Mouse (Mus musculus) CH12.LX (cell line): ENCODE measurements at regions not wholly inside any gene's neighbourhood (a gene's known extent, or its start where the extent isn't known, plus 50 kb on each side); places are given as distances from the start of the nearest gene placed in this dataset.

ENCODE experiments used
- DNase-seq: peaks from one replicate; pipeline ENCODE4 v3.0.0-alpha.2; 2013; ENCODE audit errors: extremely low read depth
- H3K27ac ChIP-seq: 2 replicates; pipeline ENCODE4 v1.5.1; 2012; ENCODE audit warnings: low read depth, mild to moderate bottlenecking, control low read depth, moderate library complexity; ENCODE audit not compliant: insufficient read depth
- H3K27me3 ChIP-seq: replicated peaks from 2 replicates; pipeline ENCODE3; 2012; ENCODE audit warnings: inconsistent platforms
- H3K36me3 ChIP-seq, 2 experiments: replicated peaks in 1 of 2; 2 replicates each; pipeline versions ENCODE3 to v1.6.1; 2012; ENCODE audit warnings: inconsistent platforms in 1 of 2, low read length in 1 of 2, mild to moderate bottlenecking in 1 of 2, mixed read lengths in 1 of 2, moderate library complexity in 1 of 2; ENCODE audit not compliant: control insufficient read depth in 1 of 2, insufficient read depth in 1 of 2
- H3K4me1 ChIP-seq, 2 experiments: 2 replicates each; pipeline ENCODE4 v1.6.1; 2012; ENCODE audit warnings: inconsistent platforms in 1 of 2, moderate library complexity in 1 of 2; ENCODE audit not compliant: insufficient read depth in 2 of 2, control insufficient read depth in 1 of 2
- H3K4me2 ChIP-seq: 2 replicates; pipeline ENCODE4 v1.6.1; 2012; ENCODE audit warnings: low read depth, mild to moderate bottlenecking, control low read depth; ENCODE audit not compliant: poor library complexity, insufficient read depth, severe bottlenecking
- H3K4me3 ChIP-seq, 3 experiments: fragments of 150-350 bp in 1 of 3; sonication (generic) in 1 of 3; replicated peaks in 1 of 3; 2 replicates each; pipeline versions ENCODE3 to v1.5.1; 2011 to 2012; ENCODE audit warnings: low read depth in 2 of 3, low read length in 2 of 3, mild to moderate bottlenecking in 2 of 3, moderate library complexity in 2 of 3, control low read depth in 1 of 3, improper control_type of control experiment in 1 of 3, inconsistent platforms in 1 of 3, mixed read lengths in 1 of 3; ENCODE audit not compliant: poor library complexity in 1 of 3
- H3K79me2 ChIP-seq: replicated peaks from 2 replicates; pipeline ENCODE4 v1.6.1; 2012; ENCODE audit warnings: mild to moderate bottlenecking, moderate library complexity; ENCODE audit not compliant: control insufficient read depth, poor library complexity, insufficient read depth, severe bottlenecking; ENCODE audit errors: extremely low read depth
- H3K9ac ChIP-seq: 2 replicates; pipeline ENCODE4 v1.6.1; 2012; ENCODE audit warnings: low read depth, mild to moderate bottlenecking, control low read depth, moderate library complexity; ENCODE audit not compliant: insufficient read depth
- H3K9me3 ChIP-seq: replicated peaks from 2 replicates; pipeline ENCODE3; 2012; ENCODE audit warnings: low read length, inconsistent platforms, mixed read lengths
- BHLHE40 ChIP-seq: IDR thresholded peaks from 2 replicates; pipeline ENCODE4 v1.6.1; 2011; ENCODE audit warnings: mild to moderate bottlenecking, low read depth, low read length, improper control_type of control experiment
- CTCF ChIP-seq, 2 experiments: IDR thresholded peaks in 1 of 2; conservative IDR thresholded peaks in 1 of 2; 2 replicates each; pipeline ENCODE4 v1.5.1; 2011 to 2012; ENCODE audit warnings: low read depth in 2 of 2, low read length in 2 of 2, improper control_type of control experiment in 1 of 2, inconsistent platforms in 1 of 2, mild to moderate bottlenecking in 1 of 2, moderate library complexity in 1 of 2
- E2F4 ChIP-seq: IDR thresholded peaks from 2 replicates; pipeline ENCODE4 v1.6.1; 2011; ENCODE audit warnings: low read depth, low read length, improper control_type of control experiment; ENCODE audit not compliant: insufficient replicate concordance
- ELF1 ChIP-seq: IDR thresholded peaks from 2 replicates; pipeline ENCODE4 v1.6.1; 2014; ENCODE audit warnings: low read depth, mild to moderate bottlenecking, inconsistent platforms, low read length, improper control_type of control experiment
- EP300 ChIP-seq: IDR thresholded peaks from 2 replicates; pipeline ENCODE4 v1.6.1; 2011; ENCODE audit warnings: low read length, improper control_type of control experiment
- GABPA ChIP-seq: IDR thresholded peaks from 2 replicates; pipeline ENCODE4 v1.6.1; 2012; ENCODE audit warnings: low read depth, low read length, improper control_type of control experiment, inconsistent platforms; ENCODE audit not compliant: insufficient replicate concordance
- IRF4 ChIP-seq: IDR thresholded peaks from 2 replicates; pipeline ENCODE4 v1.6.1; 2014; ENCODE audit warnings: low read depth, mild to moderate bottlenecking, inconsistent platforms, low read length, improper control_type of control experiment
- JUND ChIP-seq: conservative IDR thresholded peaks from 2 replicates; pipeline ENCODE4 v1.6.1; 2011; ENCODE audit warnings: low read depth, low read length, improper control_type of control experiment
- MAX ChIP-seq: IDR thresholded peaks from 2 replicates; pipeline ENCODE4 v1.6.1; 2011; ENCODE audit warnings: low read length, improper control_type of control experiment
- MEF2A ChIP-seq: IDR thresholded peaks from 2 replicates; pipeline ENCODE4 v1.6.1; 2014; ENCODE audit warnings: low read depth, mild to moderate bottlenecking, inconsistent platforms, low read length, improper control_type of control experiment, borderline replicate concordance
- MYC ChIP-seq: IDR thresholded peaks from 2 replicates; pipeline ENCODE4 v1.6.1; 2011; ENCODE audit warnings: low read depth, mild to moderate bottlenecking, improper control_type of control experiment, low read length
- PAX5 ChIP-seq: IDR thresholded peaks from 2 replicates; pipeline ENCODE4 v1.6.1; 2012; ENCODE audit warnings: low read length, inconsistent platforms, mixed read lengths
- POLR2A ChIP-seq: IDR thresholded peaks from 2 replicates; pipeline ENCODE4 v1.6.1; 2011; ENCODE audit warnings: low read depth, mild to moderate bottlenecking, improper control_type of control experiment, low read length
- RAD21 ChIP-seq: IDR thresholded peaks from 2 replicates; pipeline ENCODE4 v1.6.1; 2011; ENCODE audit warnings: low read depth, mild to moderate bottlenecking, low read length, improper control_type of control experiment, moderate library complexity
- SMC3 ChIP-seq: IDR thresholded peaks from 2 replicates; pipeline ENCODE4 v1.6.1; 2011; ENCODE audit warnings: low read depth, low read length, improper control_type of control experiment
- TBP ChIP-seq: conservative IDR thresholded peaks from 2 replicates; pipeline ENCODE4 v1.6.1; 2011; ENCODE audit warnings: low read depth, low read length, improper control_type of control experiment
- TCF12 ChIP-seq: IDR thresholded peaks from 2 replicates; pipeline ENCODE4 v1.6.1; 2014; ENCODE audit warnings: low read depth, mild to moderate bottlenecking, inconsistent platforms, low read length, improper control_type of control experiment
- UBTF ChIP-seq: IDR thresholded peaks from 2 replicates; pipeline ENCODE4 v1.6.1; 2012; ENCODE audit warnings: low read depth, mild to moderate bottlenecking, inconsistent platforms, low read length, improper control_type of control experiment, moderate library complexity
- USF1 ChIP-seq: IDR thresholded peaks from 2 replicates; pipeline ENCODE4 v1.6.1; 2014; ENCODE audit warnings: low read depth, mild to moderate bottlenecking, inconsistent platforms, low read length, improper control_type of control experiment
- USF2 ChIP-seq: conservative IDR thresholded peaks from 2 replicates; pipeline ENCODE4 v1.6.1; 2011; ENCODE audit warnings: low read depth, low read length, improper control_type of control experiment
- ZC3H11A ChIP-seq: IDR thresholded peaks from 2 replicates; pipeline ENCODE4 v1.6.1; 2012; ENCODE audit warnings: low read depth, mild to moderate bottlenecking, inconsistent platforms, low read length, improper control_type of control experiment
- ZMIZ1 ChIP-seq: IDR thresholded peaks from 2 replicates; pipeline ENCODE4 v1.6.1; 2012; ENCODE audit warnings: low read depth, mild to moderate bottlenecking, inconsistent platforms, low read length, improper control_type of control experiment
- ZNF384 ChIP-seq: IDR thresholded peaks from 2 replicates; pipeline ENCODE4 v1.6.1; 2012; ENCODE audit warnings: low read depth, low read length, improper control_type of control experiment, inconsistent platforms
- dilution Hi-C: fragments of 300-500 bp; cut with MboI; formaldehyde crosslinking; loops from 2 replicates; pipeline ENCODE4 v1.14.3; 2020; ENCODE audit warnings: low sequenced_read_pairs; ENCODE audit not compliant: extremely low pct_unique_long_range_greater_than_20kb, extremely low pct_ligation_motif_present
- in situ Hi-C: fragments of 300-500 bp; cut with MboI; formaldehyde crosslinking; loops from 3 replicates; pipeline ENCODE4 v1.14.3; 2019; ENCODE audit warnings: low sequenced_read_pairs, low pct_ligation_motif_present, low pct_unique_long_range_greater_than_20kb, mixed read lengths

GRCm38 (mm10) chr16:29035523-29035922 lies 106.0 kb upstream of the Mb21d2 start:
- Histone ChIP-seq H3K79me2 (no peaks in the 10 kb centered on the region), H3K36me3 (no peaks in the 10 kb centered on the region), H3K9ac (no peak overlapping the region), H3K4me1 (no peaks in the 10 kb centered on the region), H3K4me3 (no peak overlapping the region), H3K27me3 (no peaks in the 10 kb centered on the region), H3K4me2 (no peak overlapping the region), H3K27ac (no peak overlapping the region), H3K9me3 (peaks cover 74% of the 10 kb centered on the region)
- dilution Hi-C loops (no loop called here), in situ Hi-C loops (no loop called here)
- no peak for TF ChIP-seq BHLHE40
- TF ChIP-seq ZC3H11A, result no peak
- TF ChIP-seq UBTF, result no peak
- no peak for TF ChIP-seq SMC3
- TF ChIP-seq MEF2A, result no peak
- no peak for TF ChIP-seq GABPA
- no peak for TF ChIP-seq USF2
- DNase-seq, result no peak

DNA sequence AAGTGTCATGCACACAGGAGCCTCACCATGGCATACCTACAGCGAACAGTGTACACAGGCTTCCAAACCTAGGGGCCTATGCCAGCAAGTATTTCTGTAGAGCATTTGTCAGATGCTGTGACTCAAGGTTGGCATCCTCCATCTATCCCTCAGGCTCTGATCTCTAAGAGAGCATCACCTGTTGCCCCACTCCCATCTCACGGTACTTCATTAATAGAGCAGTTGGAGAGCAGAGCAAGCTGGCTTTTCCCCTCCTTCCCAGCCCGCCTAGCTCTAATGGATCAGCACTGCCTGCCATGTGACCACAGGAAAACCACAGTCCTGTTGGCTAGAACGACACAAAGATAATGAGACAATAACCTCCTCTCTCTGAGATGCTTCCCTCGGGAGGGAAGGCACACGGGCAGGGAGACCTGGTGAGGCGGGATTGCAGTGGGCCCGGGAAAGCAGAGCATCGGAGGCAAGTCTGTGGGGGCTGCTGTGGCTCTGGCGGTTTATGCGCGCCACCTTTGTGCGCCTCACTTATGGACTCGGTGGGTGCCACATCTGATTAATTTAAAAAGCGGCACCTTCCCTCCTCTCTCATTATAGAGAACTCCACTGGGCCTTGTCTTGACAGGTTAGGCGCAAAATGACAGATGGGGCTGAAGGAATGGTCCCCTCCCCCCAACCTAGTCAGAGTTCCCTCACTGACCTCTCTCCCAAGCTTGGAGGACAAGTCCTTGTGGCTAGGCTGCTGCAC lies 104.8 kb upstream of the Mb21d2 start:
- Histone ChIP-seq H3K79me2 (no peaks in the 10 kb centered on the region), H3K4me1 (no peaks in the 10 kb centered on the region), H3K9me3 (peaks cover 76% of the 10 kb centered on the region), H3K4me2 (no peak overlapping the region), H3K27me3 (no peaks in the 10 kb centered on the region), H3K27ac (no peak overlapping the region), H3K4me3 (no peak overlapping the region), H3K9ac (no peak overlapping the region), H3K36me3 (no peaks in the 10 kb centered on the region)
- DNase-seq, result no peak
- in situ Hi-C loops (no loop called here), dilution Hi-C loops (no loop called here)
- no peak for TF ChIP-seq EP300
- TF ChIP-seq POLR2A, result no peak
- TF ChIP-seq RAD21, result no peak
- TF ChIP-seq IRF4, result no peak
- TF ChIP-seq JUND, result no peak
- TF ChIP-seq E2F4, result no peak
- TF ChIP-seq MYC, result no peak
- TF ChIP-seq ZNF384, result no peak
- TF ChIP-seq TCF12, result no peak
- TF ChIP-seq PAX5, result no peak
- no peak for TF ChIP-seq GABPA
- TF ChIP-seq ZMIZ1, result no peak
- TF ChIP-seq USF2, result no peak
- TF ChIP-seq TBP, result no peak
- no peak for TF ChIP-seq MEF2A
- TF ChIP-seq MAX, result no peak
- TF ChIP-seq CTCF (conservative IDR thresholded peaks at IDR 0.05 in 1 of 2, IDR thresholded peaks at IDR 0.05 in 1 of 2; ENCODE audit: low read depth in 2 of 2, low read length in 2 of 2), result no peak
- no peak for TF ChIP-seq ELF1
- TF ChIP-seq USF1, result no peak
